Comparison of ENCODE assay signal across 8 mouse cellular contexts in genomic region chrX:59134928-59135361, GRCm38 (mm10).
DNase-seq lines count a peak whose midpoint lies in the region; ATAC-seq lines count a peak whose summit lies in the region.

No protein-coding gene starts in this region.

- no peak overlapping the region for H3K27ac ChIP-seq in lung, embryonic 15.5 days
- H3K27ac ChIP-seq in embryonic facial prominence, embryonic 11.5 days (replicated peaks; ENCODE audit: low read depth, low read length), result no peak overlapping the region
- peak overlapping the region; percentile 52 to 61; a peak in 3 of 4 replicates for H3K27ac ChIP-seq in heart, embryonic 14.5 days (replicated peaks in 1 of 2; ENCODE audit: control insufficient read depth in 1 of 2, insufficient read depth in 1 of 2, low read depth in 2 of 2, low read length in 2 of 2)
- no peak overlapping the region for H3K27ac ChIP-seq in liver, embryonic 15.5 days (replicated peaks)

- peak; percentile 62; the same call in 1 of the 2 replicates for ATAC-seq in lung, embryonic 15.5 days (ENCODE audit: borderline replicate concordance, extremely low read depth, low FRiP score, low TSS enrichment)
- ATAC-seq in embryonic facial prominence, embryonic 11.5 days (replicated peaks; ENCODE audit: insufficient number of reproducible peaks, low FRiP score, low TSS enrichment, low read depth), result peak; percentile 88
- peak; percentile 72 for ATAC-seq in heart, embryonic 14.5 days (ENCODE audit: insufficient number of reproducible peaks, insufficient read depth, low FRiP score, low read depth)
- ATAC-seq in liver, embryonic 15.5 days (ENCODE audit: insufficient read depth), result no peak

- no peaks in the 10 kb centered on the region for H3K4me1 ChIP-seq in lung, embryonic 15.5 days
- H3K4me1 ChIP-seq in embryonic facial prominence, embryonic 11.5 days (ENCODE audit: control insufficient read depth, insufficient read depth, low read length), result no peaks in the 10 kb centered on the region
- no peaks in the 10 kb centered on the region for H3K4me1 ChIP-seq in heart, embryonic 14.5 days (ENCODE audit: control insufficient read depth in 2 of 2, insufficient read depth in 2 of 2, low read length in 2 of 2)
- H3K4me1 ChIP-seq in liver, embryonic 15.5 days (replicated peaks), result no peaks in the 10 kb centered on the region

- H3K27me3 ChIP-seq in lung, embryonic 15.5 days, result peaks cover 13% of the 10 kb centered on the region; the same call in 1 of the 2 replicates
- no peaks in the 10 kb centered on the region for H3K27me3 ChIP-seq in embryonic facial prominence, embryonic 11.5 days (ENCODE audit: control insufficient read depth, insufficient read depth, low read length)
- no peaks in the 10 kb centered on the region for H3K27me3 ChIP-seq in heart, embryonic 14.5 days (ENCODE audit: control insufficient read depth, insufficient read depth, low read length)
- H3K27me3 ChIP-seq in liver, embryonic 15.5 days, result peaks cover 23% of the 10 kb centered on the region

- H3K9ac ChIP-seq in lung, embryonic 15.5 days, result no peak overlapping the region
- no peak overlapping the region; the same call in 1 of the 2 replicates for H3K9ac ChIP-seq in embryonic facial prominence, embryonic 11.5 days (replicated peaks; ENCODE audit: low read length)
- H3K9ac ChIP-seq in heart, embryonic 14.5 days (ENCODE audit: low read length), result peak overlapping the region; percentile 74
- no peak overlapping the region for H3K9ac ChIP-seq in liver, embryonic 15.5 days

- 18% methylated on average over 8 of the region's 8 CpGs for WGBS in lung, embryonic 15.5 days
- 10% methylated on average over 7 of the region's 8 CpGs for WGBS in embryonic facial prominence, embryonic 11.5 days
- 16% methylated on average over 8 of the region's 8 CpGs for WGBS in heart, embryonic 14.5 days
- WGBS in liver, embryonic 15.5 days (ENCODE audit: insufficient replicate concordance), result 15% methylated on average over 8 of the region's 8 CpGs

- H3K9me3 ChIP-seq in lung, embryonic 15.5 days, result no peaks in the 10 kb centered on the region
- no peaks in the 10 kb centered on the region for H3K9me3 ChIP-seq in embryonic facial prominence, embryonic 11.5 days (replicated peaks; ENCODE audit: control insufficient read depth, low read length)
- no peaks in the 10 kb centered on the region for H3K9me3 ChIP-seq in heart, embryonic 14.5 days (ENCODE audit: control insufficient read depth, low read length)
- no peaks in the 10 kb centered on the region for H3K9me3 ChIP-seq in liver, embryonic 15.5 days (replicated peaks)

- H3K4me3 ChIP-seq in lung, embryonic 15.5 days, result peak overlapping the region; percentile 47
- H3K4me3 ChIP-seq in embryonic facial prominence, embryonic 11.5 days (ENCODE audit: low read depth, low read length), result peak overlapping the region; percentile 45
- H3K4me3 ChIP-seq in heart, embryonic 14.5 days (ENCODE audit: control insufficient read depth in 1 of 2, insufficient read depth in 1 of 2, low read depth in 1 of 2, low read length in 2 of 2), result peak overlapping the region; percentile 63 to 84
- peak overlapping the region; percentile 47 for H3K4me3 ChIP-seq in liver, embryonic 15.5 days (replicated peaks)

- H3K4me2 ChIP-seq in lung, embryonic 15.5 days, result peak overlapping the region; percentile 73
- peak overlapping the region; percentile 70 for H3K4me2 ChIP-seq in embryonic facial prominence, embryonic 11.5 days (ENCODE audit: low read depth, low read length)
- H3K4me2 ChIP-seq in heart, embryonic 14.5 days (ENCODE audit: low read length), result peak overlapping the region; percentile 68
- peak overlapping the region; percentile 57 for H3K4me2 ChIP-seq in liver, embryonic 15.5 days

- no peak for DNase-seq in lung, postnatal 25 days (ENCODE audit: low spot score)
- DNase-seq in embryonic facial prominence, embryonic 11.5 days (ENCODE audit: low spot score), result peak; percentile 75
- DNase-seq in kidney, postnatal 14 days, result peak; percentile 2
- peak; percentile 8 for DNase-seq in retina, adult 2 months (ENCODE audit: low read depth, low spot score)
- peak; percentile 20 for DNase-seq in thymus, postnatal 4 days

- no peaks in the 10 kb centered on the region for H3K36me3 ChIP-seq in lung, embryonic 15.5 days
- no peaks in the 10 kb centered on the region for H3K36me3 ChIP-seq in embryonic facial prominence, embryonic 11.5 days (replicated peaks; ENCODE audit: control insufficient read depth, insufficient read depth, low read depth, low read length)
- H3K36me3 ChIP-seq in heart, embryonic 14.5 days (ENCODE audit: control insufficient read depth, insufficient read depth, low read length), result no peaks in the 10 kb centered on the region
- H3K36me3 ChIP-seq in liver, embryonic 15.5 days (replicated peaks), result no peaks in the 10 kb centered on the region

Comparison
In these comparisons a context has a peak if more than half of its experiments do, and no peak if none do; other contexts are left out.
1. H3K27ac ChIP-seq: peak in heart, embryonic 14.5 days (2 of 2); none in lung, embryonic 15.5 days (single experiment), embryonic facial prominence, embryonic 11.5 days (single experiment) and liver, embryonic 15.5 days (single experiment).
2. Peak in every context shown above with its lines, with median percentiles within 50 percentile points of each other: H3K4me2 ChIP-seq and H3K4me3 ChIP-seq.